Mouse (Mus musculus): ENCODE measurements at regions not wholly inside any gene's neighbourhood (a gene's known extent, or its start where the extent isn't known, plus 50 kb on each side); places are given as distances from the start of the nearest gene placed in this dataset.

- no peaks in the 10 kb centered on the region for H3K4me1 ChIP-seq (ENCODE audit: control insufficient read depth, insufficient read depth, low read length)
- no peak overlapping the region for H3K27ac ChIP-seq (replicated peaks; ENCODE audit: low read depth, low read length)
- H3K4me2 ChIP-seq (ENCODE audit: low read depth, low read length): no peak overlapping the region
- no peaks in the 10 kb centered on the region for H3K9me3 ChIP-seq (ENCODE audit: control insufficient read depth, low read length)
- H3K9ac ChIP-seq (ENCODE audit: low read depth, low read length): no peak overlapping the region
- WGBS: 50% methylated on average over 7 of the region's 7 CpGs
- no peaks in the 10 kb centered on the region for H3K36me3 ChIP-seq (ENCODE audit: control insufficient read depth, insufficient read depth, low read length)
- ATAC-seq (ENCODE audit: low read depth) (no peak), DNase-seq (ENCODE audit: low spot score) (no peak)
- no peaks in the 10 kb centered on the region; the same call in 1 of the 2 replicates for H3K27me3 ChIP-seq (replicated peaks; ENCODE audit: control insufficient read depth, insufficient read depth, low read length)
- H3K4me3 ChIP-seq (ENCODE audit: low read depth, low read length): no peak overlapping the region
Observed at GRCm38 (mm10) chr4:152724741-152725140, 247.1 kb upstream of the Kcnab2 start.

- H3K4me3 ChIP-seq (ENCODE audit: low read depth, low read length): no peak overlapping the region
- H3K27me3 ChIP-seq (replicated peaks; ENCODE audit: control insufficient read depth, insufficient read depth, low read length): no peaks in the 10 kb centered on the region; the same call in 1 of the 2 replicates
- H3K9ac ChIP-seq (ENCODE audit: low read depth, low read length): no peak overlapping the region
- H3K27ac ChIP-seq (replicated peaks; ENCODE audit: low read depth, low read length): no peak overlapping the region
- WGBS: 57% methylated on average over 10 of the region's 10 CpGs
- no peaks in the 10 kb centered on the region for H3K36me3 ChIP-seq (ENCODE audit: control insufficient read depth, insufficient read depth, low read length)
- H3K4me2 ChIP-seq (ENCODE audit: low read depth, low read length): no peak overlapping the region
- no peak for DNase-seq (ENCODE audit: low spot score)
- ATAC-seq (ENCODE audit: low read depth): no peak
- H3K4me1 ChIP-seq (ENCODE audit: control insufficient read depth, insufficient read depth, low read length): no peaks in the 10 kb centered on the region
- no peaks in the 10 kb centered on the region for H3K9me3 ChIP-seq (ENCODE audit: control insufficient read depth, low read length)
Observed at GRCm38 (mm10) chr4:152724026-152724425, 246.4 kb upstream of the Kcnab2 start.

GRCm38 (mm10) chr4:152720528-152720927, 242.9 kb upstream of the Kcnab2 start:
- ATAC-seq (ENCODE audit: low read depth) (no peak), DNase-seq (ENCODE audit: low spot score) (no peak)
- Histone ChIP-seq H3K9ac (ENCODE audit: low read depth, low read length) (no peak overlapping the region), H3K4me3 (ENCODE audit: low read depth, low read length) (no peak overlapping the region), H3K27ac (replicated peaks; ENCODE audit: low read depth, low read length) (no peak overlapping the region), H3K36me3 (ENCODE audit: control insufficient read depth, insufficient read depth, low read length) (no peaks in the 10 kb centered on the region), H3K4me2 (ENCODE audit: low read depth, low read length) (no peak overlapping the region), H3K9me3 (ENCODE audit: control insufficient read depth, low read length) (no peaks in the 10 kb centered on the region), H3K27me3 (replicated peaks; ENCODE audit: control insufficient read depth, insufficient read depth, low read length) (no peaks in the 10 kb centered on the region; the same call in 1 of the 2 replicates), H3K4me1 (ENCODE audit: control insufficient read depth, insufficient read depth, low read length) (no peaks in the 10 kb centered on the region)
- WGBS: 85% methylated on average over 8 of the region's 8 CpGs

- Histone ChIP-seq H3K27ac (replicated peaks; ENCODE audit: low read depth, low read length) (no peak overlapping the region), H3K9me3 (ENCODE audit: control insufficient read depth, low read length) (no peaks in the 10 kb centered on the region), H3K9ac (ENCODE audit: low read depth, low read length) (no peak overlapping the region), H3K27me3 (replicated peaks; ENCODE audit: control insufficient read depth, insufficient read depth, low read length) (no peaks in the 10 kb centered on the region), H3K4me2 (ENCODE audit: low read depth, low read length) (no peak overlapping the region), H3K4me1 (ENCODE audit: control insufficient read depth, insufficient read depth, low read length) (no peaks in the 10 kb centered on the region), H3K4me3 (ENCODE audit: low read depth, low read length) (no peak overlapping the region), H3K36me3 (ENCODE audit: control insufficient read depth, insufficient read depth, low read length) (no peaks in the 10 kb centered on the region)
- WGBS: 87% methylated on average over 15 of the region's 15 CpGs
- ATAC-seq (ENCODE audit: low read depth) (no peak), DNase-seq (ENCODE audit: low spot score) (no peak)
Observed at GRCm38 (mm10) chr4:152719416-152720127, 241.9 kb upstream of the Kcnab2 start.

- 91% methylated on average over 5 of the region's 5 CpGs for WGBS
- no peak for DNase-seq (ENCODE audit: low spot score)
Observed at GRCm38 (mm10) chr4:152710339-152710738, 232.7 kb upstream of the Kcnab2 start.

GRCm38 (mm10) chr4:152700217-152700616, 222.5 kb upstream of the Kcnab2 start:
- Histone ChIP-seq H3K4me2 (ENCODE audit: low read depth, low read length) (no peak overlapping the region), H3K4me3 (ENCODE audit: low read depth, low read length) (no peak overlapping the region), H3K4me1 (ENCODE audit: control insufficient read depth, insufficient read depth, low read length) (no peaks in the 10 kb centered on the region), H3K36me3 (ENCODE audit: control insufficient read depth, insufficient read depth, low read length) (no peaks in the 10 kb centered on the region), H3K9me3 (ENCODE audit: control insufficient read depth, low read length) (no peaks in the 10 kb centered on the region), H3K9ac (ENCODE audit: low read depth, low read length) (no peak overlapping the region), H3K27me3 (replicated peaks; ENCODE audit: control insufficient read depth, insufficient read depth, low read length) (no peaks in the 10 kb centered on the region), H3K27ac (replicated peaks; ENCODE audit: low read depth, low read length) (no peak overlapping the region)
- ATAC-seq (ENCODE audit: low read depth) (no peak), DNase-seq (ENCODE audit: low spot score) (no peak)
- 82% methylated on average over 7 of the region's 7 CpGs for WGBS

More at GRCm38 (mm10) chr4:152710339-152710738, 232.7 kb upstream of the Kcnab2 start:
- Histone ChIP-seq H3K4me2 (ENCODE audit: low read depth, low read length) (no peak overlapping the region), H3K9me3 (ENCODE audit: control insufficient read depth, low read length) (no peaks in the 10 kb centered on the region), H3K9ac (ENCODE audit: low read depth, low read length) (no peak overlapping the region), H3K27ac (replicated peaks; ENCODE audit: low read depth, low read length) (no peak overlapping the region), H3K4me1 (ENCODE audit: control insufficient read depth, insufficient read depth, low read length) (no peaks in the 10 kb centered on the region), H3K4me3 (ENCODE audit: low read depth, low read length) (no peak overlapping the region), H3K36me3 (ENCODE audit: control insufficient read depth, insufficient read depth, low read length) (no peaks in the 10 kb centered on the region), H3K27me3 (replicated peaks; ENCODE audit: control insufficient read depth, insufficient read depth, low read length) (no peaks in the 10 kb centered on the region)
- ATAC-seq (ENCODE audit: low read depth): no peak

GRCm38 (mm10) chr4:152697247-152697960, 219.7 kb upstream of the Kcnab2 start:
- H3K27me3 ChIP-seq (replicated peaks; ENCODE audit: control insufficient read depth, insufficient read depth, low read length): no peaks in the 10 kb centered on the region
- no peaks in the 10 kb centered on the region for H3K4me1 ChIP-seq (ENCODE audit: control insufficient read depth, insufficient read depth, low read length)
- no peaks in the 10 kb centered on the region for H3K36me3 ChIP-seq (ENCODE audit: control insufficient read depth, insufficient read depth, low read length)
- no peak overlapping the region for H3K4me3 ChIP-seq (ENCODE audit: low read depth, low read length)
- WGBS: 56% methylated on average over 22 of the region's 22 CpGs
- peak; percentile 31; the same call in 1 of the 2 replicates for ATAC-seq (ENCODE audit: low read depth)
- no peak for DNase-seq (ENCODE audit: low spot score)
- no peak overlapping the region for H3K4me2 ChIP-seq (ENCODE audit: low read depth, low read length)
- no peak overlapping the region for H3K27ac ChIP-seq (replicated peaks; ENCODE audit: low read depth, low read length)
- H3K9ac ChIP-seq (ENCODE audit: low read depth, low read length): no peak overlapping the region
- no peaks in the 10 kb centered on the region for H3K9me3 ChIP-seq (ENCODE audit: control insufficient read depth, low read length)

GRCm38 (mm10) chr4:152691735-152692134, 214.1 kb upstream of the Kcnab2 start:
- DNase-seq (ENCODE audit: low spot score) (peak; percentile 12), ATAC-seq (ENCODE audit: low read depth) (no peak)
- Histone ChIP-seq H3K36me3 (ENCODE audit: control insufficient read depth, insufficient read depth, low read length) (no peaks in the 10 kb centered on the region), H3K9ac (ENCODE audit: low read depth, low read length) (no peak overlapping the region), H3K9me3 (ENCODE audit: control insufficient read depth, low read length) (no peaks in the 10 kb centered on the region), H3K27me3 (replicated peaks; ENCODE audit: control insufficient read depth, insufficient read depth, low read length) (no peaks in the 10 kb centered on the region), H3K4me1 (ENCODE audit: control insufficient read depth, insufficient read depth, low read length) (no peaks in the 10 kb centered on the region), H3K4me3 (ENCODE audit: low read depth, low read length) (no peak overlapping the region), H3K4me2 (ENCODE audit: low read depth, low read length) (no peak overlapping the region), H3K27ac (replicated peaks; ENCODE audit: low read depth, low read length) (no peak overlapping the region)
- WGBS: 47% methylated on average over 12 of the region's 12 CpGs
